Mouse (Mus musculus) spleen, adult 12 weeks (tissue): ENCODE results near the gene Rcan3.

ENCODE experiments used
- DNase-seq: peaks from one replicate; pipeline ENCODE4 v3.0.0; 2022; ENCODE audit warnings: low spot score

The Rcan3 gene

DNA sequence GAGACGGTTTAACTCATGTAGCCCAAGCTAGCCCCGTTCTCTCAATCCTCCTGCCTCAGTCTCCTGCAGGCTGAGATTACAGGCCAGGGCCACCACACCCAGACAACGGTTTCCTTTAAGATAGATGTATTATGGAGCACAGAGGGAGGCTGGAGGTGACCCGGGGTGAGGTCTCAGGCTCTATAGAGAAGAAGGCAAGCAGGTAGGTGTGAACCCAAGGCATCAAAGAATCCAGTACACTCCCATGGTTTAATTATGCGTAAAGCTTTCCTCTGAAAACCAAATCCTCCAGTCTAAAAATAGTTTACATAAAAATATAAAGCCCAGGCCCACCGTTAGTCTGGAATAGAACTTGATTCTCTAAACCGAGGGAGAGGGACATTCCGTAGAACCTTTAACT is 20.2 kb downstream of the Rcan3 start:
- DNase-seq, result no peak

DNA sequence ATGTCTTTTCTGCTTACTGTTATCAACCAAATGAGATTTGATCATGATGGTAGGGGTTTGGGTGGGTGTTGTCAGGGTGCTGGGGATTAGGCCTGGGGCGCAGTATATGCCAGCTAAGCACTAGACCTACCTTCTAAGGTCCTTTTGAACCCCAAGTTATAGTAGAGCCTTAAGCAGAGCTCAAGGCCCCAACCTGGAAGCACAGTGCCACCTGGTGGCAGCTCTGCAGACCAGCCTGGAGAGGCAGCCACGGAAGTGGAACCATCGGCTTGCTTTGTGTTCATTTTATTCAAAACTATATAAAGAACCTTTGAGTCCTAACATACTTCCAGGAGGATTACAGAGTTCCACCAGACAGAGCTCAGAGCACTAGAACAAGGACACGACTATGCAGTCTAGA is 22.0 kb downstream of the Rcan3 start:
- DNase-seq, result no peak

DNA sequence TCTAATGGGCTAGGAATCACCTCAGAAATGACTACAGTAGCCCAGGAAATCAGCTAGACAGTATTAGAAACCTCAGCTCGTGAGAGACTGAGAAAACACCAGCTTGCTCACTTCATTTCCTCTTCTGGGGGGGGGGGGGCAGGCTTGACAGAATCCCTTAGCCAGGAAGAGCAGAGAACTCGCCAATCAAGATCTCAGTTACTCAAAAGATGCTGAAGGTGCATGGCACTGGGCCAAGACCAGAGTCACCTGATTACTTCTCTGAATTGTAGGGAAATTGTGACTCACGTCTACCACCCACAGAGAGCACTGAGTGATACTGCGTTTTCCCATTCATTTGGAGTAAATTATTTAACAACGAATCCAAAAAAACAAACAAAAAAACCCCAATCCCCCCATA is 27.5 kb downstream of the Rcan3 start:
- no peak for DNase-seq

DNA sequence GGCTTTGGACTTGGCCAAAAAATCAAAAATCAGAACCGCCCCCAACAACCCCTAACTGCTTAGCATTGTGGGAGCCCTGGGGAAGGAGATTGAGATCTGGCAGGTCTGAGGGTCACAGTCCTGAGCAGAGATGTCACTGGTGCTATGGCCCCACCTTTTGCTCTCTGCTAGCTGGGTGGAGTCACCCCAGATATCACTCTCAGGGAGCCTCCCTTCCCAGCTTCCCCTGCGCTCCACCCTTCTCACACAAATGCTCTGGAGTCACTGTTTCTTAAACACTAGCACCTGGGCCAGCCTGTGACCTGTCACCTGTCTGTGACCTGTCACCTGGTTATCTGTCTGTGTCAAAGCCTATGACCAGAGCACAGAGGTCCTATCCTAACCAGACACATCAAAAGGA is 28.7 kb downstream of the Rcan3 start:
- DNase-seq, result no peak

DNA sequence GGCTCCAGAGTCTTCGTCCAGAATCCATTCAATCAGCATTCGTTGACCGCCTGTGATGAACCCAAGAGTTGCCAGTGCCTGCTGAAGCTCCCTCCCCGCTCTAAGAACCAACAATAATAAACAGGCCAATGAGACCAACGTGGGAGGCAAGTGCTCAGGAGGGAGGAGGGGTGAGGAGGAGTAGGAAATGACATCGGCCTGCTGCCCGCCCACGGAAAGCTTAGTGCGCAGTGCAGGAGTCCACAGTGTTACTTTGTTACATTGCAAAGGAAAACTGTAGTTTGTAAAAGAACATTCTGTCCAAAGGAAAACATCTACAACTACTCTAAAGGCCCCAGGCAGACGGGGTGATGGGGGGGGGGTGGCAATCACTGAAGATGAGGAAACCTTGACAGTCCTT is 29.6 kb downstream of the Rcan3 start:
- DNase-seq, result no peak

DNA sequence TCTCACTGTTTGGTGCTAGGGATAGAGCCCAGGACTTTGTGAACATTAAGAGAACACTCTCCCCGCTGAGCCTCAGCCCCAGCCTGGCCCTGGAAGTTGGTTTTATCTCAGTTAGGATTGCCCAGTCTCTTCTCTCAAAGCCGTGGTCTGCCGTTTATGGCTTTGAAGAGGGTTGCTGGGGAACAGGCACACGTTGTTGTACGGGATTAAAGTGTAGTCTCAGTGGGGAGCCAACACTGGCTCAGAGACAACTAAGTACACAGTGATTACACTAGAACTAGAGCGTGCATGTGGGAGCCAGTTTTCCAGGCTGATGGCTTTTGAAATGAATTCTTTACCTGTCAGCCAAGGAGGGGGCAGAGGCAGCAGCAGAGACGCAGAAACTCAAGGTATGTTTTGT is 31.8 kb downstream of the Rcan3 start:
- DNase-seq, result no peak

DNA sequence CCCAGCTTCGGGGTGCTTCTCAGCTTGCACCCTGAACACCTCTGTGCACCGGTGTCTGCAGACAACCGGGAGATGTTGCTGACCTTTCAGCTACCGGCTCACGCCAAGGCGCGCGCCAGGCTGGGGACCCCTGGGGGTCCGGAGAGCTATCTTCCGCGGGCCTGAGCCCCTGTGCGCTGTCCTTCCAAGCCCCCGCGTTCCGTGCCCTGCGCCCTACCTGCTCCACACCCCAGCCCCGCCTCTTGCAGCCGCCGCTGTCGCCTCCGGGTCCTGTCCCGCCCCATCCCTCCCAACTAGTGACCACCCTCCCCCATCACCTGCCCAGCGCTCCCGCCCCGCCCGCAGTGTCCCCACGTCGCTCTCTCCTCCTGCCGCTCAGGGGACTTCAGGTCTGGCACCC is 35.7 kb downstream of the Rcan3 start, which contains the start of gene Ncmap:
Gene Ncmap (minus strand): TSS at position 237 of the 400 bp plus-strand sequence.
- no peak for DNase-seq

DNA sequence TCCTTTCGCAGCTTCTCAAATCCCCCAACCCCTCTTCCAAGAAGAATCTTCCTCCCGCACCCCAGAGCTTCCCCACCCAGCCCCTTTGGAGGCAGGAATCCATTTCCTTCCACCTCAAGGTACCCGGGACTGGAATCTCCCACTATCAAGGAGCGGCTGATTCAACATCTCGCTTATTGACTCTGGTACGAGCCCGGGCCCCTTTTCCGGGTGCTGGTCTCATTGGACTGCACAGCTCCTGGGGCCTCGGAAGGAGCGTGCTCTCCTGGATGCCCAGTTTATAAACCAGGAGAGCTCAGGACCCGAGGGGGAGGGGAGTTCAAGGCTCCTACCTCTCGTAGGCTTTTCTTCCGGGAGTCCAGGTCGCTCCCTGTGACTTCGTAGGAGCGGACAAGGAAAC is 36.1 kb downstream of the Rcan3 start:
- no peak for DNase-seq

DNA sequence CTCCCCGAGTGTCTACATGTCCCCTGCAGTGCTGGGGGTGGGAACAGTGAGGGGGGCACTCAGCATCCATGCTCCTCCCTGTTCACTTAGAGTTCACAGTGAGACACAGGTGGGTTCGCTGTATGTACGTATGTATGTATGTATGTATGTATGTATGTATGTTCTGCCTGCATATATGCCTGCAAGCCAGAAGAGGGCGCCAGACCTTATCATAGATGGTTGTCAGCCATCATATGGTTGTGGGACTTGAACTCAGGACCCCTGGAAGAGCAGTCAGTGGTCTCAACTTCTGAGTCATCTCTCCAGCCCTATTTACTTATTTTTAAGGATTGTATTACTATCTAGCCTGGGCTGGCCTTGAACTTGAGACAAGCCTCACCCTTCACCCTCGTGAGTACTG is 37.4 kb downstream of the Rcan3 start:
- no peak for DNase-seq

DNA sequence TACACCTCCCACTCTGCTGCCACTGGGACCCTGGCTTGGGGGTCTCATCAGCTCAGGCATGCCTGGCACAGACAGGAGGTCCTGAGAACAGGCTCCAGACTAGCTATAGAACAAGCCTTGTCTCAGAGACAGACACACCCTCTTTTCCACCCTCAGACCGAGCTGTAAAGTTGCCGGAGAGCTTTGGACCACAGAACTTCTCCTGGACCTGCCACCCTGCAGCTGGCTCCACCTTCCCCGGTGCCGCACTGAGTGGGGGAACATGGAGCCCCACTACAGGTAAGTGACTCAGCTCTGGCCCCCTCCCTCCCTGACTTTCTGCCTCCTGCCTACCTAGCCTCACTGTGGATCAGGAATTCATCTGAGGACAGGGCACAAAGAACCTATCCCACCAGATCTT is 38.3 kb downstream of the Rcan3 start:
- DNase-seq, result no peak

DNA sequence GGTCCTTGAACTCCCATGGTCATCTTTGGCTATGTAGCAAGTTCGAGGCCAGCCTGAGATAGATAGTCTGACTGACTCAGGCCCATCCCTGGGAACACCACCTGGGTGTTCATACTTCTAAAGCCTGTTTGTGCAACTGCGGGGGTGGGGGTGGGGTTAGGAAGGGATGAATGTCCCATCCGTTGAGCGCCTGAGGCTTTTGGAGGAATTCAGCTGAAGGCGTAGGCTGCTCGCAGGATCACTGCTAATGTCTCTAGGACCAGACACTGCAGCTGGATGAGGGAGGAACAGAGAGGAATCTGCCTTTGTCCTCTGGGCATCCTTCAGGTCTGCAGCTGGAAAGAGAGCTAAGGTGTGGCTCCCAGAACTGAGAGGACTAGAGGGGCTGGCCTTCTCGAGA is 39.0 kb downstream of the Rcan3 start:
- no peak for DNase-seq

DNA sequence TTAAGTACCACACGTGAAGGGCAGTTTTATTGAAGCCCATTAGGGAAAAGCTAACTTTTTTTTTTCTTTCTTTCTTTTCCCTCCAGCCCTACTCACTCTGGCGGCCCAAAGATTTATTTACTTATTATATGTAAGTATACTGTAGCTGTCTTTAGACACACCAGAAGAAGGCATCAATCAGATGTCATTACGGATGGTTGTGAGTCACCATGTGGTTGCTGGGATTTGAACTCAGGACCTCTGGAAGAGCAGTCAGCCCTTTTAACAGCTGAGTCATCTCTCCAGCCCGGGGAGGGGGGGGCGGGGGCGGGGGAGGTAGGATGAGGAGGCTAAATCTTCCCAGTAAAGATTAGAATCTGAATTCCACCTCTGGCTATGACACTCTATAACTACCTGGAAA is 40.3 kb downstream of the Rcan3 start:
- DNase-seq, result no peak

DNA sequence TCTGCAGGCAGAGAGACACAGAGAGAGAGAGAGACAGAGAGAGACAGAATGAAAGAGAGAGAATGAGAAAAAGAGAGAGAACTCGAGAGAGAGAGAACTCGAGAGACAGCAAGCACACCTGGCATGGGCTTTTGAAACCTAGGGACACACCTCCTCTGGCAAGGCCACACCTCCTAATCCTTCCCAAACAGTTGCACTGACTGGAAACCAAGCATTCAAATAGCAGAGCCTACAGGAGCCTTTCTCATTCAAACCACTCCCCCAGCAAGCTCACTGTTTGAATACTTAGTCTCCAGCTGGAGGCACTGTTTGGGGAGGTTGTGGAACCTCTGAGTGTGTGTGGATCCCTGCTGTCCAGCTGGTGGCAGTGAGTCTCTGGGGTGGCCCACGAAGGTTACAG is 40.9 kb downstream of the Rcan3 start:
- no peak for DNase-seq

DNA sequence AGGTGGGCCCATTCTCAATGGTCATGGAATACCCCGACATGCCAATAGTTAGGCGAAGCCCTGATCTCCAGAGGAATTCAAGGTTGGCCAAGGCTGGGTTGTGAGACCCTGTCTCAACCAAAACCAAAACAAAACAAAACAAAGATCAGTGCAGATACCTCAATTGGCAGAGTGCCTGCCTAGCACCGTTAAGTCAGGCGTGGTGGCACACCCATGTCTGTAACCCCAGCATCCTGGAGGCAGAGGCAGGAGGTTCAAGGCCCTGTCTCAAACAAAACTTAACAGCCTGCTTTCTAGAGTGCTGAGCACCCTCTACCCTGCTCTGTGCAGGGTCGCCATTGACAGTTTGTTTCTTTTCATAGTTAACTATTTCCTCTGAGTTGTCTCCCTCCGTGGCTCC is 42.6 kb downstream of the Rcan3 start:
- no peak for DNase-seq

DNA sequence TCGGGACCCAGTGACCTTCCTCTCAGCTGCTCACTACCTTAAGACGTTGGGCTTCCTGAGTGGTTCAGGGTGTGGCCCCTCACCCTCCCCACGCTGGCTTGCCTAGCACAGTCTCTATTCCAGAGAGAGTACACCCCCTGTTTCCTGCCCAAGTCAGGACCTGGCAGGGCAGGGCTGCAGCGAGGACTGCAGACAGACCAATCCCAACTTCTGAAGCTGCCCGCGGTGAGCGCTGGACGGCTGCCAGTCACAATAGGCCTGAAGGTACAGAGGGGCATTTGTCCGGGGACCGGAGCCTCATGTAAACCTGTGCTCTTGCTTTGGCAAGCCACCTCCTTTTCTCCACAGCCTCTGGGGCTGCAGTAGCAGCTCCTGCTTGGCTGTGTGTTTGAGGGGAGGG is 48.0 kb downstream of the Rcan3 start:
- DNase-seq, result no peak

DNA sequence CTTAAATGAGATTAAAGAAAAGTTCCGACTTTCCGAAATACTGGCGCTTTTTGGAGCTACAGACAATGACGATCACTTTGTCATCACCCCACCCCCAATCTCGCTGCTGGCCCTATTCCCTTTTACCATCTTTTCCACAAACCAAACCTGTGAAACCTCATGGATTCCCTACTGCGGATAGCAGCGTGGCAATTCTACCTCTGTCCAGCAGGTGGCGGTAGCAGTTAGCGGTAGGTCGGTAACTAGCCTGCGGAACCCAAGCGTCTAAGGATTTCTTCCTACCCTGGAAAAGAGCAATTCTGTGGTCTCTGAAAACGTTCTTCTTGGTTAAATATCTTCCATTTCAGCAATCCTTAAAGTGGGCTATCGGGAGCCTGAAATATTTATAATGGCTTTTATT is 51.3 kb downstream of the Rcan3 start:
- no peak for DNase-seq

DNA sequence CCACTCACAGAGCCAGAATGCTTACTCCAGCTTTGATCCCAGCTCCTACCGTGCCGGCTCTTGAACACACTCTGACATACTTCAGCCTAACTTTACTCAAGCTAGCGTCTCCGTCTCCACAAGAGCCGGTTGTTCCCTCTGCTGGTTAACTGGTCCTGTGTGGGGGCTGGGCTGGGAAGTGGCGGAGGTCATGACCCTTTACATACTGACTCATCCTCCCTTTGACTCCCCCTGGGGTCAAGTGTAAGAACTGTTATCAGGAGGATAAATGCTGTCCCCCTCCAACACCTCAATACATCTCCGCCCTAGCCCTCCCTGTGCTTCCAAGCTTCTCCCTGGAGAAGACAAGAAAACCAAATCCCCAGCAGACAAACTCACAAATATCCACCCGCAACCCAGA is 52.3 kb downstream of the Rcan3 start:
- no peak for DNase-seq

DNA sequence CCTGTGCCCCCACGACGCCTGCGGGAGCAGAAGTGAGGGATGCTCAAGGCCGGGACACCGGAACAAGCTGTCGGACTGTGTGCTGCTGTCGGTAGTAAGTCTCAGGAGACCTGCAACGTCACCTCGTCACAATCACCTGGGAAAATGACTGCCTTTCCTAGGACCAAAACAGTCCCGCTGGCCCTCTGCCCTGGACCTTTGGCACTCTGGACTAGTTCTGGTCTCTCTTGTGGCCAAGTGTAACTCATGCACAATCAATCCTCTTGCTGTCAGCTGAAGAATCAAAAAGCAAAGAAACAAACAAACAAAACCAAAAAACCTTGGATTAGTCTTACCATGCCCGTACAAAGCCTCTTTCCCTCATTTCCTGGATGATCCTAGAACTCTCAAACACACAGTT is 56.4 kb downstream of the Rcan3 start:
- DNase-seq, result no peak

DNA sequence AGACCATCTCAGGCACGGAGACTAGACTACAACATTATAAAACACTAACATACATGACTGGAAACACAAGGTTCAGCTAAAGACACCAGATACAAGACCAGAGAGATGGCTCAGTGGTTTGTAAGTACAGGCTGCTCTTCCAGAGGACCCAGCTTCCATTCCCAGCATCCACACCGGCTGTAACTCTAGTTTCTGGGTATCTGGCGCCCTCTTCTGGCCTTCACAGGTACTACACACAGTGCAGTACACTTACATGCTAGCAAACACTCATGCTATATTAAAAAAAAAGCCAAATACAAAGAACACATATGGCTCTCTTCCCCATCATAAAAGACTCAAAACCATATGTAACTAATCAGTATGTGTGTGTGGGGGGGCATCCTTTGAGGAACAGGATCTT is 58.2 kb downstream of the Rcan3 start:
- no peak for DNase-seq

DNA sequence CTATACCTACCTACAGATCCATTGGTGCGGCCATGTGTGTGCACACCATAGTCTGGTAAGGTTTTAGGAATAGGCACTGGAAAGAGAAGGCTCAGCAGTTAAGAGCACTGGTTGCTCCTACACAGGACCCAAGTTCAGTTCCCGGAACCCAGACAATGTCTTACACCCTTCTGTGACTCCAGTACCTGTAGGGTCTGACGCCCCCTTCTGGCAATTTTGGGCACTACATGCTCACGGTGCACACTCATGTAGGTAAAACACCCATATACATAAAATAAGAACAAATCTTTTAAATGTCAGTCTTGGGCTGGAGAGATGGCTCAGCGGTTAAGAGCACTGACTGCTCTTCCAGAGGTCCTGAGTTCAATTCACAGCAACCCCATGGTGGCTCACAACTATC is 60.4 kb downstream of the Rcan3 start:
- no peak for DNase-seq

DNA sequence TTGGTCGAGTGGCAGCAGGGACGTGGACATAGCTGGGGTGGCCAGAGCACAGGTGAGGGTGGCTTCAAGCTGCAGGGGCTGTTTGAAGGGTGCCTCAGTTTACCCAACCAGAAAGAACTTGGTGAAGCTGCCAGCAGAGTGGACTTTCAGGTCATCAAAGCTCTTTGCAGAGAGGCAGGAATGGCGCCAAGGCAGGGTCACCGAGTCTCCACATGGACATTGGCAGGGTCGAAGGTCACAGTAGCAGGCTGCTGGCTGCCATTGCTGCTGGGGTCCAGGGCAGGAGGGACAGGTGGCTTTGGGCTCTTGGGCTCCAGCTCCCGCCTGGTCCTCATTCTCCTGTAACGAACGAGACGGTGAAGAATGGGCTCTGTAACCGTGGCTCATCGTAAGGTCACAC is 63.3 kb downstream of the Rcan3 start:
- DNase-seq, result no peak

DNA sequence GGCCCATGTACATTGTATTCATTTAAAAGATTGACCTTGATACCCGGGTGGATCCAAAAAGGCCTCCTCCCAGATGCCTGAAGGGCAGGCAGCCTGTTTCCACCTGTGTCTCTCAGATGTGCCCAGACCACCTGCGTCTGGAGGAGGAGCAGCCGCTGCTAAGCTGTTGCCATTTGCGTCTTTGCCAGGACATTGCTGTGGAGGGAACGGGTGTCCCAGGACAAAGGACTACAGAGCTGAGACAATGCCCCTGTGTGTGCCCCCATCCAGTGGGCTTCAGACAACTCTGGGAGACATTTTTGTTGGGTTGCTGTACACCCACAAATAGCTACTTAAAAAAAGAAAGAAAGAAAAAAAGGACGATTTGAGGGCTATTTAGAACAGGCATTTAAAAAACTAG is 70.8 kb downstream of the Rcan3 start:
- DNase-seq, result no peak
